Mouse (Mus musculus) olfactory bulb, adult 2 months (tissue): ENCODE measurements around the gene Rora. TPM values are rescaled to one million over a fixed set of nuclear protein-coding genes. Genes with fewer than 3 reads are reported as not detected.

Experiments used
- H3K27ac ChIP-seq: fragments of 200-500 bp; 2 replicates; pipeline ENCODE4 v1.5.1; 2012; ENCODE audit warnings: low read depth, low read length; ENCODE audit not compliant: insufficient read depth
- H3K4me1 ChIP-seq: fragments of 200-500 bp; 2 replicates; pipeline ENCODE4 v1.6.1; 2012; ENCODE audit warnings: low read length; ENCODE audit not compliant: control insufficient read depth, insufficient read depth
- H3K4me3 ChIP-seq: fragments of 200-500 bp; 2 replicates; pipeline ENCODE4 v1.5.1; 2012; ENCODE audit warnings: mild to moderate bottlenecking, low read depth, low read length, moderate library complexity; ENCODE audit not compliant: insufficient read depth
- CTCF ChIP-seq: fragments of 200-500 bp; IDR thresholded peaks from 2 replicates; pipeline ENCODE4 v1.5.1; 2012; ENCODE audit warnings: low read depth, mild to moderate bottlenecking, low read length, moderate library complexity; ENCODE audit not compliant: insufficient read depth
- POLR2A ChIP-seq: fragments of 200-500 bp; IDR thresholded peaks from 2 replicates; pipeline ENCODE4 v1.6.1; 2012; ENCODE audit warnings: mild to moderate bottlenecking, low read depth, low read length, moderate library complexity; ENCODE audit not compliant: insufficient read depth
- WGBS: fragments of 180-500 bp; shearing (Covaris S2); methylation state at CpG from one replicate; pipeline ENCODE4 v1.1.7; 2018; 5-methylcytosine and 5-hydroxymethylcytosine counted together
- polyA plus RNA-seq: library from polyadenylated mRNA; stranded (reverse); fragments of >200 nt; gene quantifications from 2 replicates; pipeline ENCODE4 v1.2.4, GENCODE M21; 2012; ENCODE audit warnings: low replicate concordance; ENCODE audit not compliant: missing spikeins, insufficient read depth, insufficient read length

Gene Rora
- polyA plus RNA-seq, 1 experiment = not detected

DNA sequence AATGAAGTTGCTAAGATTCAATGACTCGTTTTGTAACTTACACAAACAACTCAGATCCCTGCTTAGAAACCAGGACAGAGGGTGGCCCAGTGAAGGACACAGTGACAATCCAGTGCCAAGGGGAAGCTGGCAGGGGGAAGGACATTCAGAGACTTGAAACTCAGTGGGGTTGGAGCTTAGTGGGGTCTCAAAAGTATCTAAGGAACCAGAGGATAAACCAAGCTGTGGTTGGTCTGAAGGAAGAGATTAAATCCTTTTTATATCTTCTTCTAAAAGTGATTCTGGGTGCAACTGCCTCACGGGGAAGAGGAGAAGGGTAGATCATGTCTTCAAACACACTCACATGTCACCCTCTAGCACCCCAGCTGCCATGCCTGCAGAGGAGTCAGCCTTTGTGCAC is 340.3 kb downstream of the Rora start:
- TF ChIP-seq CTCF = no peak
- no peak for TF ChIP-seq POLR2A
- no peak overlapping the region for H3K27ac ChIP-seq
- H3K4me1 ChIP-seq = peaks cover 2% of the 10 kb centered on the region
- 57% methylated on average over 2 of the region's 2 CpGs for WGBS
- H3K4me3 ChIP-seq = no peak overlapping the region

DNA sequence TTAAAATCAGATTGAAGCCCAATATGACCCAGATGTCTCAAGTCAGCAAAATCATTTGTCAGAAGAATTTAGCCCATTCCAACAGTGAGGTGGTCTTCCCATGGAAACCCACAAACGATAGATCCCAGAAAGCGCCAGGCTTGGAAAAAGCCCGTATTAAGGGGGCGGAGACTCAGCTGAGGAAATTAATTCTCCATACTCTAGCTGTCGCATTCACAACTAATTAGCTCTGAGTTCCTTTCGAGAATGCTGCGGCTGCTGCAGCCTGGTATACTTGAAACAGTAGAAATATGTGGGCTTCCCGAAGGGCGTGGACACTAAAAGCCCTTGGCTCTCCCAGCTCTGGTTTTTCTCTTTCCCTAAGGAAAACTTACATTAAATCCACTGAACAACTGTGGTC is 345.4 kb downstream of the Rora start:
- WGBS = 38% methylated on average over 9 of the region's 9 CpGs
- TF ChIP-seq CTCF (no peak), POLR2A (no peak)
- Histone ChIP-seq H3K4me1 (no peaks in the 10 kb centered on the region; the same call in 1 of the 2 replicates), H3K27ac (no peak overlapping the region), H3K4me3 (no peak overlapping the region)

DNA sequence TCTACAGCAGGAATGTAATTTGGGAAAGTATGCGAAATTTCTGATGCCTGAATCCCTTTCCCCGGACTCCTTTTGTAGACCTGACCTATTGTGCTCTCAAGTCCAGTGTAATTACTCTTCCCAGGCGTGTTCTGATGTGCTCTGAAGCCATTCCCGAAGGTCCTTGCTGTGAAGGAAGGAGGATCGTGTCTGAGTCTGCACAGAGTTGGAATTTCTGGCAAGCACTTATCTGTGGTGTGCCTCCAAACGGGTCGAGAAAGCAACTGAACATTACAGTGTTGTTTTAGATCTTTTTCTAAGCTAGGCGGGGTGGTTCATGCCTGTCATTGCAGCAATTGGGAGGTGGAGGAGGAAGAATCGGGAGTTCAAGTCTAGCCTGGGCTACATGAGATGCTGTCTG is 350.9 kb downstream of the Rora start:
- TF ChIP-seq CTCF = no peak
- no peaks in the 10 kb centered on the region for H3K4me1 ChIP-seq
- H3K27ac ChIP-seq = no peak overlapping the region
- WGBS = 74% methylated on average over 9 of the region's 9 CpGs
- no peak overlapping the region for H3K4me3 ChIP-seq

DNA sequence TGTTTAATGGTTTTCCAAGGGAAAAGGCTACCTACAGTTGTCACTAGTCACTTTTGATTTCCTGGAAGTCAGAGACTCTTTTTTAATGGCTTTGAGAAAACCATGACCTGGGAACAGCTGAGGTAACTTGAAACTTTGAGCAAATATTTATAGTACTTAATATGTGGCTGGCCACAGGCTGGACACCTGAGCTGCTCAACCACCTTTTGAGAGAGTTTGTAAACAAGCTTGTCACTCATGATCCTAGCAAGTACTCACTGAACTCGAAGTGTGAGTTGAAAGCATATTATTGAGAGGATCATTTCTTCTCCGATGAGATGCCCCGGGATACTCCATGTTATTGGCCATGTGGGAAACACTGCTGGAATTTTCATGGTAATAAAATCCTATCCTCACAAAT is 353.1 kb downstream of the Rora start:
- H3K27ac ChIP-seq = no peak overlapping the region
- TF ChIP-seq POLR2A = no peak
- TF ChIP-seq CTCF = no peak
- no peak overlapping the region for H3K4me3 ChIP-seq
- no peaks in the 10 kb centered on the region for H3K4me1 ChIP-seq
- 82% methylated on average over 3 of the region's 3 CpGs for WGBS

DNA sequence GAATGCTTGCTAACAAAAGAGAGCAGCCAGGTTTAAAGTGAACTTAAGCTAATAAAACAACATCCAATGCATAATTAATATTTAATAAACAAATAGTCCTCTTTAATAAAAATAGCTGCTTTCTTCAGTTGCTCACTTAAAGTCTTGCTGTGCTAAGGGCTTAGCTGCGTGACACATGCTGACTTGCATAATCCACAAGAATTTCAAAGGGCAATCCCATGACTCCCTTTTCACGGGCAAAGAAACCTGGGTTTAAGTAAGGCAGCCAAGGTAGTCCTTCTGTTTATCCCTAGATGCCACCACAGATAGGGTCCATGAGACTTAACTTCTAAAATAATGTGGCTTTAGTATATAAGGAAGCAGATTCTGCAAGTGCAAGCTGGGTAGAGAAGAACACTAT is 355.1 kb downstream of the Rora start:
- no peak overlapping the region for H3K27ac ChIP-seq
- no peak for TF ChIP-seq CTCF
- TF ChIP-seq POLR2A = no peak
- no peak overlapping the region for H3K4me3 ChIP-seq
- H3K4me1 ChIP-seq = no peaks in the 10 kb centered on the region; the same call in 1 of the 2 replicates
- WGBS = 75% methylated on average over 2 of the region's 2 CpGs

DNA sequence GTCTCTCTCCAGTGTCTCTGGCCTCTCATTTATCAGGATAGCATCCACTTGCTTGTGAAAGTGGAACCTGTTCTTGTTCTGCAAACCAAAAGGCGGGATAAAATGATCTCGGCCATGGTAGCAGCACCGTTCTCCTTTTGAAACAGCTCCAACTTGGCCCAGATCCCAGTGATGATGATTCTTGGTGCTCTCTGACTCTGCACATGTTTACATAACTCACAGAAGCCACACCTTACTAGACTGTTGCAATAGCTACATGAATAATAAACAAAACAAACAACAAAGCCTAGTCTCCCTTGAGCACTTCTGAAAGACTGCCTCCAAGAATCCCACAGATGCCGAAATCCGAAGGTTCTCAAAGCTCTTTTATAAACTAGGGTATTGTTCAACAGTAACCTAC is 357.3 kb downstream of the Rora start:
- WGBS = 60% methylated on average over 5 of the region's 5 CpGs
- no peak overlapping the region for H3K27ac ChIP-seq

DNA sequence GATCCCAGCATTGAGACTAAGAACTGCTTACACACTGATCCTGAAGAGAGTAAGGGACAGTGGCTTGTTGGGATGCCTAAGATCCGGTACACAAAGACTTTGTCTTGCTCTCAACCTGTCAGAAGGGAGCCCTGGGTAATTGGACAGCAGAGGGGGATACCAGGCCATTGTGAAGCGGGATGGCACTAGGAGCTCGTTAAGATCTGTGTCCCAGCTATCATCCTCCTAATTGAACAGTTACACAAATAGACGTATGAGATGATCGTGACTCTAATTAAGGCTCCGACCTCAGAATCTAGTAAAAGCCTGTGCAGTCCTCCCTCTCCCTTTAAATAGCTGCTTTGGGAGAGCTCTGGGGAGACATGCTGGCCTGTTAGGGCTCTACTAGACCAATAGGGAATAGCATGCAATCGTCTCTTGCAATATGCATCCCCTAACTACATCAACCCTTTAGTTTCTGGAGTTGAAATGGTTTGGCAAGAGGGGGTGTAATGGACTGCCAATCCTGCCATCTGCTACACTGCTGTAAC is 359.7 kb downstream of the Rora start:
- no peak overlapping the region for H3K4me3 ChIP-seq
- H3K4me1 ChIP-seq = no peaks in the 10 kb centered on the region; the same call in 1 of the 2 replicates
- H3K27ac ChIP-seq = no peak overlapping the region
- TF ChIP-seq CTCF (no peak), POLR2A (no peak)
- 63% methylated on average over 7 of the region's 7 CpGs for WGBS

More for the DNA sequence above, 357.3 kb downstream of the Rora start:
- H3K4me3 ChIP-seq = no peak overlapping the region
- TF ChIP-seq POLR2A = no peak
- no peak for TF ChIP-seq CTCF
- H3K4me1 ChIP-seq = no peaks in the 10 kb centered on the region; the same call in 1 of the 2 replicates

DNA sequence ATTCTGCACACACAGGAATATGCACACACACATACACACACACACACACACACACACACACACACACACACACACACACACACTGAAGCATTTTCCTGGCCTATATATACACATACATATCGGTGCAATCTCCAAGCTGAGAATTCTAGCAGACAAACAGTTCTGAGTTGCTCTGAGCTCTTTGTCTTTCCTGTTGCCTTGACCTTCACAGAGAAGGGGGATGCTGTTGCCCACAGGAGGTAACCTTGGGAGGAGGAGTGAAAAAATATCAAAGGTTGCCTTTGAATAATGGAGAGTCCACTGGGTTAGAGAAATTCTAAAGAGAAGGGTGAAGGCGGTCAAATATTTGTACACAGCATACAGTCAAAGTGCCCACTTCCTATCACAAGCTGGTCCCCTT is 360.6 kb downstream of the Rora start:
- H3K27ac ChIP-seq = no peak overlapping the region
- peaks cover 1% of the 10 kb centered on the region; the same call in 1 of the 2 replicates for H3K4me1 ChIP-seq
- H3K4me3 ChIP-seq = no peak overlapping the region
- WGBS = 94% methylated on average over 2 of the region's 2 CpGs
- no peak for TF ChIP-seq CTCF

DNA sequence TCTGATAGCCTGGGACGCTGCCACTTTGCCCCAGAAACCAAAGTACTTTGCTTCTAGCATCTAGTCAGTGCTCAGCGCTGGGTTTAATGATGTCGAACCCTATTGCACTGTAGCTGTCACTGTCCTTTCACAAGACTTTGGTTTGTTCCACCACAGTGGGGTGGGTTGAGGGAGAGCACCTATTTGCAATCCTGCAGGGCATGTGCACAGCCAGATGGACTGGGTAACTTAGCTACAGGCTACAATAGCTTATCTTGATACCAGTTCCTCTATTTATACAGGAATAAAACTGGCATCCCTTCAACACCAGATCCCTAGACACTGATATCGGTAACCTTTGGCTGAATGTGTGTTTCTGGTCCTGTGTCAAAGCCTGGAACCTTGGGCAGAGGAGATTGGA is 366.8 kb downstream of the Rora start:
- H3K4me1 ChIP-seq = peaks cover 2% of the 10 kb centered on the region; the same call in 1 of the 2 replicates
- no peak overlapping the region for H3K27ac ChIP-seq
- no peak overlapping the region for H3K4me3 ChIP-seq
- TF ChIP-seq CTCF (no peak), POLR2A (no peak)
- WGBS = 90% methylated on average over 4 of the region's 4 CpGs

DNA sequence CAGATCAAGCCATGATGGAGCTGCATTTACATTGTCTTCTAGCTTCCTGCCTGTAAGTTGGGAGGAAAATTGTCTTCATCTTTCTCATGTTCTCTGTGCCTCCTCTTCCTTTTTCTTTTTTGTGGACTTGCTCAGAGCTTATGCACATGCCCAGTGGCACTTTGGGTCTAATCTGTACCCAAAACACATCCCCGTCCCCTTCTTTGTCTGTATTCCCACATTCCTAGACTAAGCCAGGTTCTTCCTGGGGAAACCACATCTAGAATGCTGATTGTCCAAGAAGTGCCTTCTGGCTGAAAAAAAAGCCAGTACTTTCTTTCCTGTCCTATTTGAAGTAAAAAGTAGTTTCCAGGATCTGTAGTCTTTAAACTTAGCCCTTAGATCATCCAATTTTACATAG is 367.9 kb downstream of the Rora start:
- Histone ChIP-seq H3K4me1 (peaks cover 2% of the 10 kb centered on the region; the same call in 1 of the 2 replicates), H3K27ac (no peak overlapping the region), H3K4me3 (no peak overlapping the region)
- TF ChIP-seq POLR2A (no peak), CTCF (no peak)
- WGBS = 91% methylated on average over 1 of the region's 1 CpGs
